Mouse (Mus musculus) stomach, postnatal 0 days (tissue): ENCODE data around the gene Naxd. TPM values are rescaled to one million over a fixed set of nuclear protein-coding genes. Genes with fewer than 3 reads are reported as not detected.

Experiments
- ATAC-seq: fragments of 200-750 bp; cut with Nextera tagmentation; 2 replicates; pipeline ENCODE4 v1.8.0; 2017; ENCODE audit not compliant: low FRiP score, low TSS enrichment
- DNase-seq: peaks from one replicate; pipeline ENCODE4 v3.0.0-alpha.2; 2016; ENCODE audit warnings: low spot score
- H3K27ac ChIP-seq: fragments of 300-500 bp; sonication (generic); replicated peaks from 2 replicates; pipeline ENCODE4 v1.5.1; 2014; ENCODE audit warnings: mild to moderate bottlenecking, control low read depth
- H3K27me3 ChIP-seq: fragments of 300-500 bp; sonication (generic); 2 replicates; pipeline ENCODE4 v1.6.1; 2014; ENCODE audit warnings: low read length; ENCODE audit not compliant: control insufficient read depth, insufficient read depth
- H3K36me3 ChIP-seq: fragments of 300-500 bp; sonication (generic); 2 replicates; pipeline ENCODE4 v1.6.1; 2014; ENCODE audit warnings: low read length, mixed read lengths; ENCODE audit not compliant: control insufficient read depth, insufficient read depth
- H3K4me1 ChIP-seq: fragments of 300-500 bp; sonication (generic); replicated peaks from 2 replicates; pipeline ENCODE4 v1.6.1; 2014; ENCODE audit warnings: antibody characterized with exemption; ENCODE audit not compliant: control insufficient read depth, insufficient read depth
- H3K4me2 ChIP-seq: fragments of 300-500 bp; sonication (generic); replicated peaks from 2 replicates; pipeline ENCODE4 v1.6.1; 2014; ENCODE audit warnings: low read depth, mild to moderate bottlenecking, control low read depth, moderate library complexity
- H3K4me3 ChIP-seq: fragments of 300-500 bp; sonication (generic); 2 replicates; pipeline ENCODE4 v1.5.1; 2014; ENCODE audit warnings: low read depth, low read length, control low read depth
- H3K9ac ChIP-seq: fragments of 300-500 bp; sonication (generic); 2 replicates; pipeline ENCODE4 v1.6.1; 2014; ENCODE audit warnings: mild to moderate bottlenecking, low read length, control low read depth, mixed read lengths
- H3K9me3 ChIP-seq: fragments of 300-500 bp; sonication (generic); 2 replicates; pipeline ENCODE4 v1.6.1; 2016; ENCODE audit warnings: low read length; ENCODE audit not compliant: control insufficient read depth
- CTCF ChIP-seq: IDR thresholded peaks from 2 replicates; pipeline ENCODE4 v1.5.1; 2016; ENCODE audit warnings: antibody characterized with exemption, low read depth, mild to moderate bottlenecking, moderate library complexity
- EP300 ChIP-seq: optimal IDR thresholded peaks from 2 replicates; pipeline ENCODE3; 2016; ENCODE audit warnings: antibody characterized with exemption
- WGBS: fragments of 180-500 bp; shearing (Covaris S2); extraction: QIAGEN DNeasy Blood & Tissue Kit; methylation state at CpG from one replicate; pipeline ENCODE4 v1.1.7; 2014; 5-methylcytosine and 5-hydroxymethylcytosine counted together
- polyA plus RNA-seq: library from polyadenylated mRNA; unstranded; fragments of >200 nt; fragmentation: Nextera tagmentation; extraction: Ambion mirVana; gene quantifications from 2 replicates; pipeline ENCODE4 v1.2.1, GENCODE M21; 2015

The Naxd gene
- 79.1 and 84.8 TPM in 2 replicates for polyA plus RNA-seq

DNA sequence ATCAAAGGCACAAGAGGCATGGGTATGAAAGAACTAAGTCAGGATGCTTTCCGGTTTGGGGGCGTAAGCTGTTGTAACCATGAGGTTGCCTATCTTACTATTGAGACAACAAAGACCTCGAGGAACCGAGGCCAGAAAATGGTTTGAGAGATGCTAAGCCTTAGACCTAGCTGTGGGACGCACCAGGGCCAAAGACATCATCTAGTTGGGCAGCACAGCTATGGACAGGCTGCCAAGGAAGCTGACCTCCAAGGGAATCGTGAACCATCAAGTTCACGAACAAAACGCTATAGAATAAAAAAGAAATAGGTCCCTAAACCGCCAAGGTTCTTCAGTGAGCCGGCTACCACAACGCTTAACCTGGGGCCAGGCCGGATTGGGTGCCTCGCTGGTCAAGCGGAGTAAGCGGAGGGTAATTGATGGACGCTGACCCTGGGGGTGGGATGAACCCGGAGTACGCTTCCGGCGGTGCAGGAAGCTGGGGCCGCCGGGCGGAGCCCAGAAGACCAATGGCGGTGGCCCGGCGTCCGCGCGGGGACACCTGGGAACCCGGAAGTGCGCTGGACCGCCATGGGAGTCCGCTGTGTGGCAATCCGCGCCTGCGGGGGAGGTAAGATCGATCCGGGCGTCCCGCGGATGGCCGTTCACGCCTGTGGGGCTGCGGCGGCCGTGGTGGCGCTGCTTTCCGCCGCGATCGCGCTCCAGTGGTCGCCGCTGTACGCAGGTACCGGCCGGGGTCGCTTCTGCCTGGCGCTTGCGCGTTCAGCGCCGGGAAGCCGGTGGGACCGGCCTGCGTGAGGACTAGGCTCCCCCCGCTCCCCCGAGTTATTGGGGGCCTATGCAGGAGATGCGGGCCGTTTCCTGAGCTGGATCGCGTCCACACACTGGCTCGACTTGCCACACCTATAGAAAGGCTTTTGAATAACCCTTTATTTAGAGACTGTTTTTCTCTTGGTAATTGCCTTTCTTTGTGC, at the start of gene Naxd:
TSS of gene Naxd (plus strand) at position 490 of the 974 bp plus-strand sequence.
- Histone ChIP-seq H3K4me2 (peak within 1 kb of the TSS; percentile 73), H3K4me3 (peak within 1 kb of the TSS; percentile 86), H3K27ac (peak within 1 kb of the TSS; percentile 83), H3K36me3 (no peaks in the 10 kb centered on the region), H3K9me3 (no peaks in the 10 kb centered on the region), H3K27me3 (no peaks in the 10 kb centered on the region), H3K4me1 (no peaks in the 10 kb centered on the region), H3K9ac (peak within 1 kb of the TSS; percentile 92)
- 4% methylated on average over 65 of the region's 73 CpGs for WGBS
- ATAC-seq (peak; percentile 99), DNase-seq (peak; percentile 94)
- TF ChIP-seq EP300 = peak; percentile 83
- TF ChIP-seq CTCF = no peak; the same call in 1 of the 2 replicates

DNA sequence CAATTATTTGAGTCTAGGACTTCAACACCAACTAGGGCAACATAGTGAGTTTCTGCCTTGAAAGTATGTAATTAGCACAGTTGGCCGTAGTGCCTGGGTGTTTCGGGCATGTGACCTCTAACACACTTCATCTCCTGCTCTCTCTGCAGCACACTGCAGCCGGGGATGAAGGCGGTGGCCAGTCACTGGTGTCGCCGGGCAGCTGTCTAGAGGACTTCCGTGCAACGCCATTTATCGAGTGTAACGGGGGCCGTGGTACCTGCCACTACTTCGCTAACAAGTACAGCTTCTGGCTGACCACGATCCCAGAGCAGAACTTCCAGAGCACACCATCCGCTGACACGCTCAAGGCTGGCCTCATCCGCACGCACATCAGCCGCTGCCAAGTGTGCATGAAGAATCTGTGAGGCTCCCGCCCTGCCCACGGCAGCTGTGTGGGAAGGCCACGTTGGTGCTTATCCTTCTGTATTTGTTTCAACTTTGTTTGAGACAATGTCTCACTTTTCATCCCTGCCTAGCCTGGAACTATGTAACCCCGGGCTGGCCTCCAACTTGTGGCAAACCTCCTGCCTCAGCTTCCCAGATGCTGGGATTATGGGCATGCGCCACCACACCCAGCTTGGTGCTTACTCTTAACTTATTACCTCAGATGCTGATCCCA, 49.3 kb upstream of the Naxd start:
- Histone ChIP-seq H3K4me3 (no peak overlapping the region), H3K9ac (no peak overlapping the region), H3K4me1 (no peaks in the 10 kb centered on the region), H3K4me2 (no peak overlapping the region), H3K27me3 (no peaks in the 10 kb centered on the region), H3K36me3 (peaks cover 2% of the 10 kb centered on the region; the same call in 1 of the 2 replicates), H3K9me3 (no peaks in the 10 kb centered on the region), H3K27ac (no peak overlapping the region)
- DNase-seq = no peak
- no peak for ATAC-seq
- no peak for TF ChIP-seq CTCF
- no peak for TF ChIP-seq EP300
- WGBS = 91% methylated on average over 23 of the region's 23 CpGs

DNA sequence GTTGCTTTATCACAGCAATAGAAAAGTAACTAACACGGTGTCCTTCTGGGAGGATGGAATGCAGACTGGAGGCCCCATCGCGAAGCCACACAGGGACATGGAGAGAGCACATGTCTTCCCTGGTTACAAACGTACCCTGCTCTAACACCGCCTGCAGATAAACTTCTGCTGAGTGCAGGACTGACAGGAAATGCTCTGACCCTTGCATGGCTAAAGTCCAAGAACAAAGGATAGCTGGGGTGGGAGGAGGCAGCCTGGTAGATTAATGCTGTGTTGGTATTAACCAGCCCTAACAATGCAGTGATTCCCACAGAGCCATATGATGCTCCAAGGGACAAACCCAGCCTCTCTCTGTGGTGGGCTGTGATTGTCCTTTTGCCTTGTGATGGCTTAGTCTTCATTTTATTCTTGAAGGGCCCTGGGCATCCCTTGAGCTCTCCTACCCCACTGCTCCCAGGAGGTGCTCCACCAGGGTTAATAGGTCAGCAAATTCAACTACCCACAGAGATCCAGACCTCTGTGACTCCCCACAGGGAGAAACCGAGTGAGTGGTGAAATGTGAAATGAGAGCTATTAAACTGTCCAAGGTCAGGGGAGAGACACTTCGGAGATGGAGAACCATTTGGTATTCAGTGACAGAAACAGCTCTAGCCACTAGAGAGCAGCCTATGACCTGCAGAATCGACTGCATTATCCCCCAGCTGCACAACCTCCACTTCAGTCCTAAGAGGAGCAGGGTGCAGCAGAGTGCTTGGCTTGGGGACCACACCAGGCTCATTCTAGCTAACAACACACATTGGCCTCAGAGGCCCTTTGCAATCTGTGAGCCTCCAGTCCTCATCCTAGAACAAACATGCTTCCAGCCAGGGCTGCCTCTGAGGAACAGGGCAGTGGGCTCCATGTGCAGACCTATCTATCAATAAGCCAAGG, 46.9 kb upstream of the Naxd start:
- no peaks in the 10 kb centered on the region for H3K36me3 ChIP-seq
- DNase-seq = peak; percentile 29
- 26% methylated on average over 8 of the region's 8 CpGs for WGBS
- TF ChIP-seq EP300 (no peak), CTCF (peak; percentile 85)
- H3K4me2 ChIP-seq = no peak overlapping the region
- H3K27ac ChIP-seq = 0 out of 2 replicates have a peak overlapping the region, but pooled peaks have one; percentile 40
- H3K4me3 ChIP-seq = no peak overlapping the region
- no peaks in the 10 kb centered on the region for H3K4me1 ChIP-seq
- 0 out of 2 replicates have a peak, but pooled peaks have one; percentile 58 for ATAC-seq
- no peak overlapping the region for H3K9ac ChIP-seq
- H3K27me3 ChIP-seq = no peaks in the 10 kb centered on the region
- H3K9me3 ChIP-seq = no peaks in the 10 kb centered on the region

DNA sequence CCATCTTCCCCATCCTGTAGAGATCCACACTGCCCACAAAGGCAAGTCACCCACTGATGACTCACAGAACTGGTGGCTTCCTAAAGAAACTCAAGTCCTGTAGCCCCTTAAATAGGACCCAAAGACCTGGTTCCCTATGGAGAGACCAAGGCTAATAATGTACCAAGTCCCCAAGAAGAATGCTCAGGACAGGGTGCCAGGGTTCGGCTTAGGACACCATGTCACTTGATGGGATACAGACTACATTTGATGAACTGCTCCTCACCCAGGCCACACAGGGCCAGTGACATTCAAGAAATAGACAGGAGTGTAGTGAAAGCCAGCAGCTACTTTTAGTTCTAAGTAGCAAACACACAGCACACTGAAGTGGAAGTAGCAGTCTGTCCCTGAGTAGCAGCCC, 45.2 kb upstream of the Naxd start:
- Histone ChIP-seq H3K9ac (no peak overlapping the region), H3K36me3 (no peaks in the 10 kb centered on the region), H3K4me1 (no peaks in the 10 kb centered on the region), H3K4me2 (no peak overlapping the region), H3K4me3 (no peak overlapping the region), H3K9me3 (no peaks in the 10 kb centered on the region), H3K27ac (no peak overlapping the region), H3K27me3 (no peaks in the 10 kb centered on the region)
- DNase-seq = no peak
- TF ChIP-seq CTCF = no peak
- TF ChIP-seq EP300 = no peak
- ATAC-seq = no peak
- WGBS = 88% methylated on average over 1 of the region's 1 CpGs

DNA sequence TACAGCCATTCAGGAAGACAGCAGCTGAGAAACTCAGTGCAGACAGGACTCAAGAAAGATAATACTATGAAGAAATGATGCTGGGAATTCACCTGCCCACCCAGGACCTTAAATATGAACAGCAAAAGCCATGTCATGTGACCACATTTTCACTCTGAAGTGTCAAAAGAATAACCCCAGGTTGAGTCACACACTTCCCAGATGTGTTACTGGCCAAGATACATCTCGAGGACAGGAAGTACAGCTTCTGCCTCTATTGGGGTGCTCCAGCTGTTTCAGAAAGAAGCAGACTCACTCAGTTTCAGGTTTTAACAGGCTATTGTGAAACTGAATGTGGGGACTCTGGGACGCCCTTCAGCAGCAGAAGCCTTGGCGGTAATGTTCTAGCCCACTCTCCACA, 44.7 kb upstream of the Naxd start:
- ATAC-seq (no peak), DNase-seq (no peak)
- no peak overlapping the region for H3K4me2 ChIP-seq
- no peak overlapping the region for H3K4me3 ChIP-seq
- TF ChIP-seq EP300 (no peak), CTCF (no peak)
- no peaks in the 10 kb centered on the region for H3K9me3 ChIP-seq
- no peak overlapping the region for H3K27ac ChIP-seq
- H3K9ac ChIP-seq = no peak overlapping the region
- no peaks in the 10 kb centered on the region for H3K27me3 ChIP-seq
- H3K36me3 ChIP-seq = no peaks in the 10 kb centered on the region
- 69% methylated on average over 3 of the region's 3 CpGs for WGBS
- H3K4me1 ChIP-seq = no peaks in the 10 kb centered on the region
